In genomic region chr6:142863881-142864280, GRCm38 (mm10) we compare ENCODE assay signal across 36 mouse cellular contexts. TPM values are rescaled to one million over a fixed set of nuclear protein-coding genes. Genes with fewer than 3 reads are reported as not detected.
"Had no signal": no experiment of that assay in that cellular context is flagged by ENCODE, and none has a peak within 500 bp of the region (broad histone marks: within the 10 kb centered on the region; RNA-seq: fewer than 3 reads in every experiment).

No protein-coding gene starts in this region.

- H3K27ac ChIP-seq: embryonic facial prominence, embryonic 10.5 days; embryonic facial prominence, embryonic 12.5 days; embryonic facial prominence, embryonic 13.5 days; embryonic facial prominence, embryonic 15.5 days; forebrain, embryonic 10.5 days; forebrain, embryonic 12.5 days; forebrain, embryonic 13.5 days; forebrain, embryonic 15.5 days; gastrocnemius, adult 2 months; heart, adult 2 months had no signal

- H3K4me3 ChIP-seq: embryonic facial prominence, embryonic 10.5 days; embryonic facial prominence, embryonic 12.5 days; embryonic facial prominence, embryonic 13.5 days; embryonic facial prominence, embryonic 15.5 days; erythroblast, embryonic 14.5 days; forebrain, embryonic 10.5 days; forebrain, embryonic 12.5 days; forebrain, embryonic 13.5 days; forebrain, embryonic 15.5 days; gastrocnemius, adult 2 months; heart, adult 2 months had no signal

- H3K9ac ChIP-seq: embryonic facial prominence, embryonic 12.5 days; embryonic facial prominence, embryonic 13.5 days; embryonic facial prominence, embryonic 15.5 days; forebrain, embryonic 12.5 days; forebrain, embryonic 13.5 days; forebrain, embryonic 15.5 days; forebrain, postnatal 0 days had no signal

- DNase-seq: cerebellum, adult 18-20 months; cerebellum, adult 2 months; cerebellum, adult 8-10 months; cerebellum, adult 9-10 months; cerebellum, adult 9-11 months; cerebellum, postnatal 10 days; cerebellum, postnatal 14 days; cerebellum, postnatal 25 days; cerebellum, postnatal 36 days; embryo, embryonic 11 days; forebrain, postnatal 0 days; gastrocnemius, adult 2 months; gastrocnemius, postnatal 10 days; gastrocnemius, postnatal 14 days; gastrocnemius, postnatal 25 days; gastrocnemius, postnatal 36 days; heart, adult 2 months had no signal

- ATAC-seq: forebrain, embryonic 13.5 days; forebrain, embryonic 14.5 days; forebrain, embryonic 15.5 days; forebrain, embryonic 16.5 days; forebrain, postnatal 0 days had no signal

- H3K27me3 ChIP-seq: embryonic facial prominence, embryonic 12.5 days; embryonic facial prominence, embryonic 13.5 days; embryonic facial prominence, embryonic 15.5 days; forebrain, embryonic 12.5 days; forebrain, embryonic 13.5 days; forebrain, embryonic 15.5 days had no signal

- H3K9me3 ChIP-seq: embryonic facial prominence, embryonic 10.5 days; embryonic facial prominence, embryonic 12.5 days; embryonic facial prominence, embryonic 13.5 days; embryonic facial prominence, embryonic 15.5 days; forebrain, embryonic 10.5 days; forebrain, embryonic 12.5 days; forebrain, embryonic 13.5 days; forebrain, embryonic 15.5 days had no signal

- H3K4me2 ChIP-seq: embryonic facial prominence, embryonic 12.5 days; embryonic facial prominence, embryonic 13.5 days; embryonic facial prominence, embryonic 15.5 days; forebrain, embryonic 12.5 days; forebrain, embryonic 13.5 days; forebrain, embryonic 15.5 days had no signal

- H3K36me3 ChIP-seq: embryonic facial prominence, embryonic 10.5 days; embryonic facial prominence, embryonic 12.5 days; embryonic facial prominence, embryonic 13.5 days; embryonic facial prominence, embryonic 15.5 days; forebrain, embryonic 10.5 days; forebrain, embryonic 12.5 days had no signal

RNA-seq across cellular contexts. Expression of gene Sult6b2, which starts 59.6 kb away (rescaled TPM):
- total RNA-seq: common myeloid progenitor, adult 5-6 weeks; gastrocnemius, adult 18-20 months; gastrocnemius, adult 2 months; gastrocnemius, adult 8-10 months; gastrocnemius, postnatal 10 days; gastrocnemius, postnatal 14 days; gastrocnemius, postnatal 25 days; gastrocnemius, postnatal 36 days; gastrocnemius, postnatal 4 days; granulocyte monocyte progenitor cell, adult 5-6 weeks; heart, adult 2 months had no signal
- polyA plus RNA-seq: embryonic facial prominence, embryonic 10.5 days; embryonic facial prominence, embryonic 11.5 days; embryonic facial prominence, embryonic 12.5 days; embryonic facial prominence, embryonic 13.5 days; embryonic facial prominence, embryonic 14.5 days; embryonic facial prominence, embryonic 15.5 days; erythroblast, embryonic 14.5 days; forebrain, embryonic 13.5 days; gonadal fat pad, adult 2 months had no signal
